Mouse (Mus musculus) heart, embryonic 11.5 days (tissue): ENCODE data around the gene Ube2e2. TPM values are rescaled to one million over a fixed set of nuclear protein-coding genes. Genes with fewer than 3 reads are reported as not detected.

ENCODE experiments used
- ATAC-seq: fragments of 200-750 bp; cut with Nextera tagmentation; replicated peaks from 2 replicates; pipeline ENCODE4 v1.8.0; 2017; ENCODE audit warnings: moderate library complexity; ENCODE audit not compliant: insufficient number of reproducible peaks, low FRiP score, low TSS enrichment
- H3K27ac ChIP-seq: fragments of 300-500 bp; sonication (generic); 2 replicates; pipeline ENCODE4 v1.5.1; 2014; ENCODE audit warnings: mild to moderate bottlenecking, low read depth, low read length
- H3K27me3 ChIP-seq: fragments of 300-500 bp; sonication (generic); 2 replicates; pipeline ENCODE4 v1.6.1; 2014; ENCODE audit warnings: mild to moderate bottlenecking, low read length, mixed read lengths; ENCODE audit not compliant: control insufficient read depth, insufficient read depth
- H3K36me3 ChIP-seq: fragments of 300-500 bp; sonication (generic); 2 replicates; pipeline ENCODE4 v1.6.1; 2014; ENCODE audit warnings: mild to moderate bottlenecking, low read length, moderate library complexity, mixed read lengths; ENCODE audit not compliant: control insufficient read depth, insufficient read depth
- H3K4me1 ChIP-seq: fragments of 300-500 bp; sonication (generic); 2 replicates; pipeline ENCODE4 v1.6.1; 2014; ENCODE audit warnings: low read length; ENCODE audit not compliant: control insufficient read depth, insufficient read depth
- H3K4me2 ChIP-seq: fragments of 300-500 bp; sonication (generic); 2 replicates; pipeline ENCODE4 v1.6.1; 2014; ENCODE audit warnings: mild to moderate bottlenecking, moderate library complexity
- H3K4me3 ChIP-seq: fragments of 300-500 bp; sonication (generic); 2 replicates; pipeline ENCODE4 v1.5.1; 2014; ENCODE audit warnings: low read depth, low read length
- H3K9ac ChIP-seq: fragments of 300-500 bp; sonication (generic); 2 replicates; pipeline ENCODE4 v1.6.1; 2014; ENCODE audit warnings: mild to moderate bottlenecking, low read depth, low read length, moderate library complexity
- H3K9me3 ChIP-seq: fragments of 300-500 bp; sonication (generic); replicated peaks from 2 replicates; pipeline ENCODE4 v1.6.1; 2016; ENCODE audit warnings: low read length; ENCODE audit not compliant: control insufficient read depth
- WGBS: fragments of 180-500 bp; shearing (Covaris S2); extraction: QIAGEN DNeasy Blood & Tissue Kit; methylation state at CpG from one replicate; pipeline ENCODE4 v1.1.7; 2014; ENCODE audit not compliant: insufficient replicate concordance; 5-methylcytosine and 5-hydroxymethylcytosine counted together
- polyA plus RNA-seq: library from polyadenylated mRNA; unstranded; fragments of >200 nt; fragmentation: Nextera tagmentation; extraction: Ambion mirVana; gene quantifications from 2 replicates; pipeline ENCODE4 v1.2.1, GENCODE M21; 2014

Gene Ube2e2
- polyA plus RNA-seq, 1 experiment from 2014 or later, result 38.6 TPM

- Histone ChIP-seq H3K27me3 (no peaks in the 10 kb centered on the region), H3K9me3 (no peaks in the 10 kb centered on the region), H3K36me3 (no peaks in the 10 kb centered on the region), H3K9ac (no peak overlapping the region), H3K4me2 (no peak overlapping the region), H3K4me1 (peaks cover 6% of the 10 kb centered on the region; the same call in 1 of the 2 replicates), H3K4me3 (no peak overlapping the region), H3K27ac (no peak overlapping the region)
- no peak for ATAC-seq
- 56% methylated on average over 1 of the region's 1 CpGs for WGBS
Observed at GRCm38 (mm10) chr14:18628170-18628569, 265.9 kb downstream of the Ube2e2 start.

GRCm38 (mm10) chr14:18618603-18619002 is 275.5 kb downstream of the Ube2e2 start:
- 50% methylated on average over 2 of the region's 2 CpGs for WGBS
- no peak overlapping the region for H3K27ac ChIP-seq
- H3K4me1 ChIP-seq, result no peaks in the 10 kb centered on the region
- H3K4me2 ChIP-seq, result no peak overlapping the region
- ATAC-seq, result no peak
- H3K9me3 ChIP-seq, result no peaks in the 10 kb centered on the region
- H3K27me3 ChIP-seq, result no peaks in the 10 kb centered on the region
- H3K9ac ChIP-seq, result no peak overlapping the region
- H3K4me3 ChIP-seq, result no peak overlapping the region
- no peaks in the 10 kb centered on the region for H3K36me3 ChIP-seq

DNA sequence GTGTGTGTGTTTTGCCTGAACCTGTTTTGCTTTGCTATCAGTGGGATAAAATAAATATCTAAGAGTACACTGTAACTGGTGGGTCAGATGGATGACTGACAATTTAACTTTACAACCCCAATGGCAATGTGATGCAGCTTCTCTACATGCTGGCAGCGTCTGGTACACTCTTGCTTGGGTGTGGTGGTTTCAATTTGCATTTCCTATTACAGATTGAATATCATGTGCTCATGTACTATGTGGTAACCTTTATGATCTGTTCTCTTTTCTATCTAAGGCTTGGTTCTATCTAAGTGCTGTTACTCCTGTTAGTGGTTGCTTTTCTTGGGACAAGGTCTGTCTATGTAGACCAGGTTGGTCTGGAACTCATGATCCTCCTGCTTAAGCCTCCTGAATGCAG is 292.1 kb downstream of the Ube2e2 start:
- no peak overlapping the region for H3K4me3 ChIP-seq
- no peak overlapping the region for H3K9ac ChIP-seq
- 77% methylated on average over 1 of the region's 1 CpGs for WGBS
- H3K4me1 ChIP-seq, result peaks cover 2% of the 10 kb centered on the region; the same call in 1 of the 2 replicates
- ATAC-seq, result no peak
- H3K27me3 ChIP-seq, result no peaks in the 10 kb centered on the region
- H3K36me3 ChIP-seq, result no peaks in the 10 kb centered on the region
- H3K9me3 ChIP-seq, result no peaks in the 10 kb centered on the region
- no peak overlapping the region for H3K4me2 ChIP-seq
- H3K27ac ChIP-seq, result no peak overlapping the region

DNA sequence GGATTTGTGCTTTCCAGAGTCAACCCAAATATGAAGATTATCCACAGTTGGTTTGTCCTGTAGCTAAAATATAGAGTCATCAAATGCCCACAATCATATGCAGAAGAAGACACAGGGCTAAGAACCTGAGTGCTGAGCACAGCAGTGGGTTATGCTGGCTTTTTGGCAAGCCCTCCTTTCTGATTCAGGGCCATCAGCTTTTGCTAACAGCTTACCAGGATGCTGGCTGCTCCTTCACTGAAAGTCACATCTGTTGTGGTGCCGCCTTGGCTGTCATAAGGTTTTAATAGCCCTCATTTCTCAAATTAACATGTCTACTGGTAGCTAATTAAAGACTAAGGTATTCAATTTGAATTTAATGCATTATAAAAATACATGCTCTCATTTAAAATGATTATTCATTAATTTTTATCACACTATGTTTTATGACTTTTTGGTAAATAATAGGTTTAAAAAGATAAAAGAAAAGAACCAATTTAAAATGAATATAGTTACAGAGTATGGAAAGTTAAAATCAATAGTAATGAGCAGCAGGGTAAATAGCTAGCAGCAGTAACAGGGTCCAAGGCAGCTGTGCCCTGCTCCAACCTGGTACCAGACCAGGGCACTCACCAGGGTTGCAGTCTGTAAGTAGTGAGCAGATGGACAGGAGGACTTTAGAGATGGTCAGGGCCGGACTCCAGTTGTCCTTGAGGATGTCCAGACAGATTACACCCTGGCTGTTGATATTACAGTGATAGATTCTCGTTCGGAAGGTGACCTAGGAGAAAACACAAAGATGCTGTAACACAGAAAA is 307.6 kb downstream of the Ube2e2 start:
- 79% methylated on average over 4 of the region's 4 CpGs for WGBS
- no peaks in the 10 kb centered on the region for H3K36me3 ChIP-seq
- H3K9ac ChIP-seq, result no peak overlapping the region
- H3K9me3 ChIP-seq, result no peaks in the 10 kb centered on the region
- H3K4me3 ChIP-seq, result no peak overlapping the region
- no peaks in the 10 kb centered on the region for H3K4me1 ChIP-seq
- ATAC-seq, result no peak
- no peak overlapping the region for H3K27ac ChIP-seq
- H3K4me2 ChIP-seq, result no peak overlapping the region
- H3K27me3 ChIP-seq, result no peaks in the 10 kb centered on the region

GRCm38 (mm10) chr14:18581735-18582134 is 312.3 kb downstream of the Ube2e2 start:
- H3K4me2 ChIP-seq, result no peak overlapping the region
- ATAC-seq, result no peak
- WGBS, result 79% methylated on average over 4 of the region's 4 CpGs
- no peak overlapping the region for H3K27ac ChIP-seq
- H3K4me1 ChIP-seq, result no peaks in the 10 kb centered on the region
- H3K36me3 ChIP-seq, result no peaks in the 10 kb centered on the region
- no peaks in the 10 kb centered on the region for H3K9me3 ChIP-seq
- H3K9ac ChIP-seq, result no peak overlapping the region
- H3K27me3 ChIP-seq, result no peaks in the 10 kb centered on the region
- H3K4me3 ChIP-seq, result no peak overlapping the region

DNA sequence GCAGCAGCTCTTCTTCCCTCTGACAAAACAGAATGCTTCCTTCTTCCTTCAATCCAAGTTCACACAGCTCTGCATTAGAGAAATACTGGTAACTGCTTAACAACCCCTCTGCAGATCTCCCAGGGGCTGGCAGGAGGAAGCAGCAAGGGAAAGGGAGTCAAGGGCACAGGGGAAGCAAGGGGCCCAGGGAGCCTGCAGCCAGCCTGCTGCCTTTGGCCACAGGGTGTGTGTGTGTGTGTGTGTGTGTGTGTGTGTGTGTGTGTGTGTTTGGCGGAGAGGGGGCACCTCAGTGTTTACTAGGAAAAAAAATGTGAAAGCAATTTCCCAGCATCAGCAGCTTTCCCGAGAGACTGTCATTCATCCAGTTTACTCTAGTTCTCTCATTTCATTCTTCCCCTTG is 319.3 kb downstream of the Ube2e2 start:
- Histone ChIP-seq H3K9ac (no peak overlapping the region), H3K36me3 (no peaks in the 10 kb centered on the region), H3K4me2 (no peak overlapping the region), H3K27me3 (no peaks in the 10 kb centered on the region), H3K27ac (no peak overlapping the region), H3K4me3 (no peak overlapping the region), H3K4me1 (no peaks in the 10 kb centered on the region), H3K9me3 (no peaks in the 10 kb centered on the region)
- 61% methylated on average over 2 of the region's 2 CpGs for WGBS
- no peak for ATAC-seq

DNA sequence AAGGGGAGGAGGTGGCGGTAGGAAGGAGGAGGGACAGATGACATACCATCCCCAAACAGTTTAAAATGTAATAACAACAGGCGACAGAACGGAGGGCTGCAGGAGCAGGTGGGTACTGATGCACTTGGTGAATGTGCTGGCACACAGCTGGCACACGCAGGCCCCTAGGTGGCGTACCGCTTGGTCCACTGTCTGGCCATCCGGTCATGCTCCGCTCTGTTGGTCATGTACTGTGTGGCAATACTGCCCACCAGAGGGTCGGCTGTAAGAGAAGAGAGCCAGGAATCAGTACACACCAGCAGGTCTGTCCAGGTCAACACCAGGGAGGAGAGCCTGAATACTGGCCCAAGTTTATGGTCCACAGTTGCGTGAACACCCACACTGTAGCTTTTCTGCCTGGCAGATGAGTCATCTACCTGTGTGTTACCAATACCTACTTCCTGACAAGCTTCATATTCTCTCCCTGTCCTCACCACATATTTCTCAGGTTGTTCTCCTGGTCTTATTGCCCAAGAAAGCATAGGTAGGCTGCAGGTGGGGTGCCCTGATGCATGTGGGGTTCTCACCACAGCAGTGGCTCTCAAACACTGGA is 319.8 kb downstream of the Ube2e2 start:
- no peak for ATAC-seq
- Histone ChIP-seq H3K9me3 (no peaks in the 10 kb centered on the region), H3K9ac (no peak overlapping the region), H3K27me3 (no peaks in the 10 kb centered on the region), H3K4me3 (no peak overlapping the region), H3K36me3 (no peaks in the 10 kb centered on the region), H3K4me2 (no peak overlapping the region), H3K4me1 (no peaks in the 10 kb centered on the region), H3K27ac (no peak overlapping the region)
- WGBS, result 85% methylated on average over 10 of the region's 10 CpGs

DNA sequence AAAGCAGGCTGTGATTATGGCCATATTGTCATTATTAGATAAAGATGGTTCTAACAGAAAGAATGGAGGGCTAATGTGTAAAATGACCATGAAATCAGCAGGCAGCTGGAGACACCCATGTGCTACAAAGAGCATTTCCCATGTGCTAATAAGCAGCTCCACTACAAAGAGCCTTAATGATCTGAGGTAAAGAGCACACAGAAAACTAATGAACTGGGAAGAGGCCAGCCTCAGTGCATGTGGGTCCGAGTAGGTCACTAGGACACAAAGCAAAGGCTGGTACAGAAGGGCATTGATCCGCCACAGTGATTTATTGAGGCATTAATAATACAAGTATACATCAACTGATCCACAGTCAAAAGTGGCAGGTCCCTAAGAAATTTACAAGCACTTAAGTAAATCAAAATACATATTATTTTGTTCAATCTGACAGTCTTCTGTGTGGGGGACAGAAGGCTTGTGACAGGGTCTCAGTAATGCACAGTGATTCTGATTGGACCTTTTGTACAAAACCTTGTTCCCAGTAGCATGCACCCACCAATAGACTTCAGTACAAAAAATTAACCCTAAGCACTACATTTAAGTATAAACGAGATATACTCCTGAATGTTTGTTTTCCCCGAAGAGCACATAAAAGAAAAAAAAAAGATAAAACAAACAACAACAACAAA is 320.6 kb downstream of the Ube2e2 start:
- no peaks in the 10 kb centered on the region for H3K27me3 ChIP-seq
- no peak overlapping the region for H3K27ac ChIP-seq
- no peak overlapping the region for H3K4me3 ChIP-seq
- 80% methylated on average over 4 of the region's 4 CpGs for WGBS
- no peak overlapping the region for H3K9ac ChIP-seq
- no peaks in the 10 kb centered on the region for H3K36me3 ChIP-seq
- no peaks in the 10 kb centered on the region for H3K4me1 ChIP-seq
- no peak overlapping the region for H3K4me2 ChIP-seq
- H3K9me3 ChIP-seq, result no peaks in the 10 kb centered on the region
- ATAC-seq, result no peak
